Mouse (Mus musculus) ovary, postnatal 10 days (tissue): ENCODE results near the gene Thap7.

ENCODE experiments used
- DNase-seq: peaks from one replicate; pipeline ENCODE4 v3.0.0; 2022; ENCODE audit warnings: low spot score

Thap7 gene

GRCm38 (mm10) chr16:17488478-17489468, 42.2 kb downstream of the Thap7 start:
- DNase-seq: no peak

DNA sequence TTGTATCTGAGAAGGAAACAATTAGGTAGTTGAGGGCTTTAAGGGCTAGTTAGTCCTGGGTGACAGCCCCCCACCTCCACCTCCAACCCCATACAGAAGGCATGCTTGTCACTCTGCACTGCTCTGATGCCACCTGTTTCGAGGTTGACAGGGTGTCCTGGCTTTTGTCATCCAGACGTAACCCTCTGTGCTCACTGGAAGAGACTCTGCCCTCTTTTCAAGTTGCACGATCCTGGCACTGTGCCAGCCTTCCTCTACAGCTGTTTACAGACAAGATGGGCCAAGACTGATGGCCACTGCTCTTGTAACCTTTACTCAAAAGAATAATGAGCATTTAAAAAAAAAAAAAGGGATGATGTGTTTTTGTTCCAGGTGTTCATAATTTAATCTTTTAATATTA, 44.4 kb downstream of the Thap7 start:
- DNase-seq: no peak

DNA sequence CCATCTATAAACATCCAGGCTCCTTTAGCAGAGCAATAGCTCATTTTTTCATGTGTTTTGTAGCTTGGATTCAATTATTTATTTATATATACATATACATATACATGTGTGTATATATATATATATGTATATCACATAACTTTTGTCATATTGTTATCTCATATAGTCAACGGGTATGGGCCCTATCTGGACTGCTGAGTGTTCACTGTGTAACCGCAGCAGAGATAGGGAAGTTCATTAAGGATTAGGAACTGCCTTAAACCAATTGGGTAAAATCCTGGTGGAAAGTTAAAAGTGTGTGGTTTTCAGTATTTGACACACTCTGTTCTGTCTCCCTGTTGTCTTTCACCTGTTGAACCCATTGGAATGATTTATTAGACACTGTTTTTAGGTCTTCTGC, 49.5 kb downstream of the Thap7 start:
- no peak for DNase-seq

- no peak for DNase-seq
Observed at GRCm38 (mm10) chr16:17478331-17478943, 52.5 kb downstream of the Thap7 start.
